Mouse (Mus musculus): Measurements from ENCODE around the gene Rere. TPM values are rescaled to one million over a fixed set of nuclear protein-coding genes. Genes with fewer than 3 reads are reported as not detected.
"Not testable (repeated sequence)": the region's sequence is repeated elsewhere in the genome, so short reads cannot be mapped to it uniquely, and the experiment has no call there.

Rere gene
- total and polyA plus RNA-seq, 3 experiments = 3.1 to 36.5 (median 8.7) TPM

DNA sequence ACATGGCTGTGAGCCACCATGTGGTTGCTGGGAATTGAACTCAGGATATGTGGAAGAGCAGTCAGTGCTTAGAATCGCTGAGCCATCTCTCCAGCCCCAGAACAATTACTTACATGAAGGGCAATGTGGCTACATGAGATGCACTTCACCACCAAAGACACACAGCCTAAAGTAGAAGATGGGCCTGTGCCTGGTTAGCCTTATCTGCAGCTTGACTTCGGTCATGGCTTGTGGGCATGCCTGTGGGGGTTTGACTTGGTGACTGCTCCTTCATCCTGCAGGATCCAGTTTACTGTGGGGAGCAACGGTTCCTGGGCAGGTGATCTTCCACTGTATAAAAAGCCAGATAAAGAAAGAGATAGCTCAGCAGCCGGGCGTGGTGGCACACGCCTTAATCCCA is 196.6 kb downstream of the Rere start:
- peaks cover 4 to 30% of the 10 kb centered on the region in 2 experiments for H3K4me1 ChIP-seq (ENCODE audit: control insufficient read depth in 1 of 2, insufficient read depth in 2 of 2)
- TF ChIP-seq RAD21 (IDR thresholded peaks at IDR 0.05; ENCODE audit: low read depth, low read length) (no peak), HCFC1 (IDR thresholded peaks at IDR 0.05; ENCODE audit: low read depth, low read length) (no peak), UBTF (IDR thresholded peaks at IDR 0.05; ENCODE audit: low read depth, low read length) (no peak), POLR2A (IDR thresholded peaks at IDR 0.05; ENCODE audit: low read depth, low read length) (no peak), ELF1 (IDR thresholded peaks at IDR 0.05; ENCODE audit: low read depth, low read length) (no peak), POLR2AphosphoS2 (IDR thresholded peaks at IDR 0.05; ENCODE audit: low read depth, low read length) (no peak), USF2 (conservative IDR thresholded peaks at IDR 0.05; ENCODE audit: low read depth, low read length) (no peak), CHD1 (IDR thresholded peaks at IDR 0.05; ENCODE audit: low read depth, low read length) (no peak)
- H3K79me2 ChIP-seq (replicated peaks; ENCODE audit: control insufficient read depth, extremely low read depth, insufficient read depth, poor library complexity, severe bottlenecking) = no peaks in the 10 kb centered on the region
- no peaks in the 10 kb centered on the region for H3K27me3 ChIP-seq (replicated peaks)
- H3K9me3 ChIP-seq (replicated peaks; ENCODE audit: low read length) = no peaks in the 10 kb centered on the region
- DNase-seq (ENCODE audit: extremely low read depth) = no peak
- no peak overlapping the region for H3K9ac ChIP-seq (ENCODE audit: insufficient read depth, low read depth)
- in situ Hi-C loops (cut with MboI; ENCODE audit: low pct_ligation_motif_present, low pct_unique_long_range_greater_than_20kb, low sequenced_read_pairs) = no loop called here
- H3K27ac ChIP-seq (ENCODE audit: insufficient read depth, low read depth) = no peak overlapping the region
- no peak overlapping the region for H3K4me3 ChIP-seq (replicated peaks in 1 of 3; ENCODE audit: low read depth in 2 of 3, low read length in 2 of 3, poor library complexity in 1 of 3)
- dilution Hi-C loops (cut with MboI; ENCODE audit: extremely low pct_ligation_motif_present, extremely low pct_unique_long_range_greater_than_20kb, low sequenced_read_pairs) = no loop called here
- H3K36me3 ChIP-seq (replicated peaks in 1 of 2; ENCODE audit: control insufficient read depth in 1 of 2, insufficient read depth in 1 of 2, low read length in 1 of 2) = peaks cover 22 to 59% of the 10 kb centered on the region in 2 experiments
- H3K4me2 ChIP-seq (ENCODE audit: insufficient read depth, low read depth, poor library complexity, severe bottlenecking) = no peak overlapping the region

DNA sequence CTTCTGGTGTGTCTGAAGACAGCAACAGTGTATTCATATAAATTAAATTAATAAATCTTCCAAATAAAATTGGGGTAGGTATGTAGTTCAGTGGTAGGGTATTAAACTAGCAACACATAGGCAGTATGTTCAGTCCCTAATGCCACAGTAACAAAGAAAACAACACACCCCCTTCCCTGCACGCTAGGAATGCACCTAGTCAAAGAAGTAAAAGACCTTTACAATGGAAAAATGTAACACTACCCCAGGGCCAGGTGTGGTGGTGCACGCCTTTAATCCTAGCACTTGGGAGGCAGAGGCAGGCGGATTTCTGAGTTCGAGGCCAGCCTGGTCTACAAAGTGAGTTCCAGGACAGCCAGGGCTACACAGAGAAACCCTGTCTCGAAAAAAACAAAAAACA is 201.6 kb downstream of the Rere start:
- H3K9ac ChIP-seq (ENCODE audit: insufficient read depth, low read depth); H3K9me3 ChIP-seq (replicated peaks; ENCODE audit: low read length); H3K4me3 ChIP-seq (replicated peaks in 1 of 3; ENCODE audit: low read depth in 2 of 3, low read length in 2 of 3, poor library complexity in 1 of 3); H3K4me2 ChIP-seq (ENCODE audit: insufficient read depth, low read depth, poor library complexity, severe bottlenecking); H3K27me3 ChIP-seq (replicated peaks); H3K27ac ChIP-seq (ENCODE audit: insufficient read depth, low read depth); in situ Hi-C loops (cut with MboI; ENCODE audit: low pct_ligation_motif_present, low pct_unique_long_range_greater_than_20kb, low sequenced_read_pairs); dilution Hi-C loops (cut with MboI; ENCODE audit: extremely low pct_ligation_motif_present, extremely low pct_unique_long_range_greater_than_20kb, low sequenced_read_pairs); H3K79me2 ChIP-seq (replicated peaks; ENCODE audit: control insufficient read depth, extremely low read depth, insufficient read depth, poor library complexity, severe bottlenecking); DNase-seq (ENCODE audit: extremely low read depth): not testable (repeated sequence)
- peaks cover 3 to 25% of the 10 kb centered on the region in 2 experiments; a peak in 3 of 4 replicates for H3K4me1 ChIP-seq (ENCODE audit: control insufficient read depth in 1 of 2, insufficient read depth in 2 of 2)
- peaks cover 12 to 51% of the 10 kb centered on the region in 2 experiments for H3K36me3 ChIP-seq (replicated peaks in 1 of 2; ENCODE audit: control insufficient read depth in 1 of 2, insufficient read depth in 1 of 2, low read length in 1 of 2)

DNA sequence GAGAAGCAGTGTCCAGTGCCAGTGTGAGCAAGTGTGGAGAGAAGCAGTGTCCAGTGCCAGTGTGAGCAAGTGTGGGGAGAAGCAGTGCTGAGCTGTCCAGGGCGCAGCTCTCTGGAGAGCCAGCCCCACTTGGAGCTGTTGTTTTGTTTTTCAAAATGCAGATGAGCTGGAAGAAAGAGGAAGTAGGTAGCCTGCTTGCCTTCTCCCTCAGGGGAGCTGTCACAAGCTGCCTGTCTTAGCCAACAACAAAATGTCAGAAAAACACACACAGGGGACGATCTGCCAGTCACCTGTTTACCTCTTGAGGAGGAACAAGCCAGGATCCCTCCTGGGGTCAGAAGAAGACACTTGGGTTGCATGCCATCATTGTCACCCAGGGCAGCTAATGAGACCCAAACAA is 204.7 kb downstream of the Rere start:
- dilution Hi-C loops (cut with MboI; ENCODE audit: extremely low pct_ligation_motif_present, extremely low pct_unique_long_range_greater_than_20kb, low sequenced_read_pairs) = no loop called here
- no peak overlapping the region for H3K9ac ChIP-seq (ENCODE audit: insufficient read depth, low read depth)
- H3K27me3 ChIP-seq (replicated peaks) = no peaks in the 10 kb centered on the region
- in situ Hi-C loops (cut with MboI; ENCODE audit: low pct_ligation_motif_present, low pct_unique_long_range_greater_than_20kb, low sequenced_read_pairs) = no loop called here
- no peaks in the 10 kb centered on the region for H3K9me3 ChIP-seq (replicated peaks; ENCODE audit: low read length)
- H3K4me1 ChIP-seq (ENCODE audit: control insufficient read depth in 1 of 2, insufficient read depth in 2 of 2) = peaks cover 5 to 53% of the 10 kb centered on the region in 2 experiments
- H3K79me2 ChIP-seq (replicated peaks; ENCODE audit: control insufficient read depth, extremely low read depth, insufficient read depth, poor library complexity, severe bottlenecking) = no peaks in the 10 kb centered on the region
- H3K4me2 ChIP-seq (ENCODE audit: insufficient read depth, low read depth, poor library complexity, severe bottlenecking) = no peak overlapping the region
- no peak overlapping the region for H3K27ac ChIP-seq (ENCODE audit: insufficient read depth, low read depth)
- H3K4me3 ChIP-seq (replicated peaks in 1 of 3; ENCODE audit: low read depth in 2 of 3, low read length in 2 of 3, poor library complexity in 1 of 3) = no peak overlapping the region
- peaks cover 4 to 35% of the 10 kb centered on the region in 2 experiments for H3K36me3 ChIP-seq (replicated peaks in 1 of 2; ENCODE audit: control insufficient read depth in 1 of 2, insufficient read depth in 1 of 2, low read length in 1 of 2)
- DNase-seq (ENCODE audit: extremely low read depth) = peak; percentile 70
- peak; percentile 35; the same call in 1 of the 2 replicates for TF ChIP-seq BHLHE40 (IDR thresholded peaks at IDR 0.05; ENCODE audit: low read depth, low read length)
- TF ChIP-seq NRF1 (IDR thresholded peaks at IDR 0.05; ENCODE audit: low read depth, low read length) = no peak

Measured in CH12.LX (cell line).